Mouse (Mus musculus): ENCODE data around the gene Klhl8. TPM values are rescaled to one million over a fixed set of nuclear protein-coding genes. Genes with fewer than 3 reads are reported as not detected.

The Klhl8 gene
- polyA plus RNA-seq, 2 experiments from 2014 or later: 0.44 to 0.88 TPM

- no peak for ATAC-seq
These were observed 3.5 kb upstream of the Klhl8 start for GRCm38 (mm10) chr5:103914335-103915226.

- no peak for ATAC-seq
These were observed 2.1 kb upstream of the Klhl8 start for GRCm38 (mm10) chr5:103913150-103913549.

- no peak for ATAC-seq
These were observed 496 bp upstream of the Klhl8 start for GRCm38 (mm10) chr5:103911555-103911954.

- no peak for ATAC-seq
These were observed 903 bp downstream of the Klhl8 start for GRCm38 (mm10) chr5:103910156-103910555.

GRCm38 (mm10) chr5:103909466-103909865 is 1.6 kb downstream of the Klhl8 start:
- ATAC-seq: no peak

- no peak for ATAC-seq
These were observed 2.2 kb downstream of the Klhl8 start for GRCm38 (mm10) chr5:103908851-103909250.

GRCm38 (mm10) chr5:103907844-103908243 is 3.2 kb downstream of the Klhl8 start:
- no peak for ATAC-seq

- no peak for ATAC-seq
These were observed 4.9 kb downstream of the Klhl8 start for GRCm38 (mm10) chr5:103906173-103906572.

GRCm38 (mm10) chr5:103898310-103898709 is 12.7 kb downstream of the Klhl8 start:
- no peak for ATAC-seq

GRCm38 (mm10) chr5:103889766-103890165 is 21.3 kb downstream of the Klhl8 start:
- ATAC-seq: no peak

GRCm38 (mm10) chr5:103863759-103864158 is 47.3 kb downstream of the Klhl8 start:
- ATAC-seq: no peak

- ATAC-seq: no peak
These were observed 50.4 kb downstream of the Klhl8 start for GRCm38 (mm10) chr5:103860622-103861021.

- no peak for ATAC-seq
These were observed 53.9 kb downstream of the Klhl8 start for GRCm38 (mm10) chr5:103857151-103857550.

- peak; percentile 64 for ATAC-seq
These were observed 54.6 kb downstream of the Klhl8 start for GRCm38 (mm10) chr5:103856286-103857009.

GRCm38 (mm10) chr5:103855483-103856211 is 55.4 kb downstream of the Klhl8 start:
- no peak for ATAC-seq

- ATAC-seq: no peak
These were observed 56.3 kb downstream of the Klhl8 start for GRCm38 (mm10) chr5:103854807-103855194.

- ATAC-seq: no peak
These were observed 56.8 kb downstream of the Klhl8 start for GRCm38 (mm10) chr5:103854041-103854806.

GRCm38 (mm10) chr5:103852756-103853549 is 58.1 kb downstream of the Klhl8 start:
- peak; percentile 41 for ATAC-seq

- ATAC-seq: no peak
These were observed 62.5 kb downstream of the Klhl8 start for GRCm38 (mm10) chr5:103848546-103848945.

- ATAC-seq: no peak
These were observed 64.5 kb downstream of the Klhl8 start for GRCm38 (mm10) chr5:103846609-103847008.

GRCm38 (mm10) chr5:103846154-103846551 is 64.9 kb downstream of the Klhl8 start:
- ATAC-seq: no peak
